Mouse (Mus musculus) Patski (cell line): Measurements from ENCODE around the gene Twnk. TPM values are rescaled to one million over a fixed set of nuclear protein-coding genes. Genes with fewer than 3 reads are reported as not detected.
A peak's percentile ranks its signal among the peaks of the same experiment; 100 is the strongest.

Experiments
- ATAC-seq: fragments of 100-300 bp; one replicate; pipeline ENCODE4 v1.8.0; 2021
- CTCF ChIA-PET: fragments of 350-600 bp; sonication (Branson Sonifier 250); formaldehyde crosslinking; loops from one replicate; lab custom pipeline; 2022; ENCODE audit warnings: inconsistent platforms; lab: Charles Lee
- POLR2A ChIA-PET: fragments of 350-600 bp; sonication (Branson Sonifier 250); formaldehyde crosslinking; loops from one replicate; lab custom pipeline; 2022; ENCODE audit warnings: antibody characterized with exemption, inconsistent platforms; lab: Charles Lee
- DNase-seq: peaks from one replicate; pipeline ENCODE4 v3.0.0-alpha.2; 2011; ENCODE audit warnings: low read depth, low spot score
- H3K27me3 ChIP-seq: fragments of 371-371 bp; one replicate; pipeline ENCODE4 v1.5.1; 2021
- CTCF ChIP-seq: fragments of 100-300 bp; IDR thresholded peaks from one replicate; pipeline ENCODE4 v1.5.1; 2021
- in situ Hi-C: fragments of 300-500 bp; cut with MboI; formaldehyde crosslinking; loops from 3 replicates; pipeline ENCODE4 v1.11.1; 2018; ENCODE audit warnings: low pct_unique_long_range_greater_than_20kb, mixed read lengths
- polyA plus RNA-seq: library from polyadenylated mRNA; unstranded; gene quantifications from one replicate; pipeline ENCODE4 v1.2.3, GENCODE M21; 2021

Twnk gene
- polyA plus RNA-seq, 1 experiment from 2014 or later: 27.8 TPM

- in situ Hi-C loops: no loop called here
- peak; percentile 24 for ATAC-seq
- DNase-seq: no peak
- no peak for TF ChIP-seq CTCF
- no peaks in the 10 kb centered on the region for H3K27me3 ChIP-seq
- POLR2A ChIA-PET: interaction anchor here (0.8 to 1.3 kb wide), 2 partner anchors 9 to 10 kb away, joined by 3 read pairs; no protein-coding TSS in a partner anchor
- CTCF ChIA-PET: interaction anchor here (1.4 to 1.5 kb wide), 2 partner anchors 19 to 46 kb away, joined by 4 to 5 read pairs; partner anchors contain the start of gene Twnk
Observed at GRCm38 (mm10) chr19:44985159-44985988, 20.1 kb upstream of the Twnk start.

DNA sequence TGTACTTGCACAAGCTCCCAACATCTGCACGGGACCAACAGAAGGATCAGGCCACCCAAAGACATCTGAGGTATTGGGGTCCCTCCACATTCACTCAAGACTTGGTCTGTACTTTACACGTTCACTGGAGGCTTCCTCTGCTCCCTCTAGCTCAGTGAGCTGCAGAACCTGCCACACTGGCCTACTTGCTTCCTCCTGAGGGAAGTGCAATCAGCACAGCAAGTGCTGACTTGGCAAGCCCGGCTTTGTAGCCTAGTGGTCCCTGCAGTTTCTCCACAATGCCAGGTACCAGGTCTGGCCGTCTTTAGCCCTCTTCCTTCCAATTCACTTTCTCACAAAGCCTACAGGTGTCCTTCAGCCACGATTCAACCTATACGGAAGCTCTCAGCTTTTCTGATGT, 18.5 kb upstream of the Twnk start:
- in situ Hi-C loops: no loop called here
- ATAC-seq: no peak
- no peak for DNase-seq
- ChIA-PET POLR2A (no interaction called here), CTCF (interaction anchor here (1.5 kb wide), 1 partner anchor 18 kb away, joined by 5 read pairs; the partner anchor contains the start of gene Twnk)
- no peaks in the 10 kb centered on the region for H3K27me3 ChIP-seq
- no peak for TF ChIP-seq CTCF

- in situ Hi-C loops: no loop called here
- ChIA-PET POLR2A (no interaction called here), CTCF (interaction anchor here (1.0 kb wide), 1 partner anchor 13 kb away, joined by 3 read pairs; no protein-coding TSS in a partner anchor)
- no peak for TF ChIP-seq CTCF
- ATAC-seq (no peak), DNase-seq (no peak)
- no peaks in the 10 kb centered on the region for H3K27me3 ChIP-seq
Observed at GRCm38 (mm10) chr19:44987851-44988250, 17.6 kb upstream of the Twnk start.

DNA sequence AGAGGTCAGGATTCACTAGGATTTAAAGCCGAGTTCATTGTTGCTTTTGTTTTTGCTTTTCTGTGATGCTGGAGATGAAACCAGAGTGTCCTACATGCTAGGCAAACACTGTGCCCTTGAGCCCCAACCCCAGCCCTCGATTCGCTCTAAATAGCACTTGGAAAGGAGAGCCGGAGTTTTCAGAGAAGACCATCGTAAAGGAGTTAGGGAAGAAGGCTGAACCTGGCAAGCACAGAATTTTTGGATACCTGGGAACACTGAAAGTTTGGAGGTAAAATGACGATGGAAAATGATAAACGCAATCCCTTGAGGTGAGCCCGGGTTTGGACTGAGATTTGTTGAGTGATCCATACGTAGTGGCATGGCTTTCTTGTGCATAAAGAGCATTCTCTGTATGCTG, 17.1 kb upstream of the Twnk start:
- DNase-seq: no peak
- no peak for ATAC-seq
- ChIA-PET POLR2A (no interaction called here), CTCF (interaction anchor here (1.0 to 1.2 kb wide), 2 partner anchors 9 to 12 kb away, joined by 3 read pairs; no protein-coding TSS in a partner anchor)
- in situ Hi-C loops: no loop called here
- no peaks in the 10 kb centered on the region for H3K27me3 ChIP-seq
- TF ChIP-seq CTCF: no peak

DNA sequence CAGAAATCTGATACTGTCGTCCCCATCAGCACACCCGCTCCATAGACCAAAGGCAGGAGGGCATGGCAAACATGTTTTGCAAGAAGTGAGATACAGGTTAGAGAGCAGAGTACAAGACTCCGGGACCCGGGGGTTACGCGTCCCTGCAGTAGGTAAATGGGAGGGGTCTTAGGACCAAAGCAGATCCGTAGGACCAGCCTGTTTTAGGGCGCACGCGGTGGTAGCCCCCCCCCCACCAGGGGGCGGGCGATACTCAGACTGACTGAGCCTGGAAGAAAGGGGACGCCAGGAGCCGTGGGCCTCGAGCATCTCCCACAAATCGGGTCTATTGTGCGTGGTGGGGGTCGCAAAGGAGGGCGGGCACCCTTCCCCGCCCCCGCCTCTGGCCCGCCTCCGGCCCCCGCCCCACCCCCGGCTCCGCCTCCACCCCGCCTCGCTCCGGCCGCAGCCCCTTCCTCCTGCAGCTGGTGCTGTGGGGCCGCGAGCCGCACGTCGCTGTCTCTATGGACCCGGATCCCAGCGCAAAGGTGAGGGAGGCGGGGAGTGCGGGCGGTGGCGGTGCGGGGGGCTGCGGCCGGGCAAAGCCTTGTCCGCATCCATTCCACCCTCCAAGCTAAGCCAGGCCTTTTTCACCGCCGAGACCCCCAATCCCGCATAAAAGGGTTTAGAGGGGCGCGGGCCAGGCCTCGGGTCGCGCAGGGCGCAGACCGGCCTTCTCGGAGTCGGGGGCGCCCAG, 16.5 kb upstream of the Twnk start, which contains the start of gene Sema4g:
Gene Sema4g (plus strand): TSS at position 271 of the 736 bp plus-strand sequence.
- no peak for TF ChIP-seq CTCF
- in situ Hi-C loops: no loop called here
- ATAC-seq (peak; percentile 8), DNase-seq (no peak)
- CTCF ChIA-PET: interaction anchor here (1.2 kb wide), 1 partner anchor 9 kb away, joined by 3 read pairs; no protein-coding TSS in a partner anchor
- H3K27me3 ChIP-seq: no peaks in the 10 kb centered on the region
- POLR2A ChIA-PET: interaction anchor here (1.4 kb wide), 1 partner anchor 12 kb away, joined by 3 read pairs; no protein-coding TSS in a partner anchor

DNA sequence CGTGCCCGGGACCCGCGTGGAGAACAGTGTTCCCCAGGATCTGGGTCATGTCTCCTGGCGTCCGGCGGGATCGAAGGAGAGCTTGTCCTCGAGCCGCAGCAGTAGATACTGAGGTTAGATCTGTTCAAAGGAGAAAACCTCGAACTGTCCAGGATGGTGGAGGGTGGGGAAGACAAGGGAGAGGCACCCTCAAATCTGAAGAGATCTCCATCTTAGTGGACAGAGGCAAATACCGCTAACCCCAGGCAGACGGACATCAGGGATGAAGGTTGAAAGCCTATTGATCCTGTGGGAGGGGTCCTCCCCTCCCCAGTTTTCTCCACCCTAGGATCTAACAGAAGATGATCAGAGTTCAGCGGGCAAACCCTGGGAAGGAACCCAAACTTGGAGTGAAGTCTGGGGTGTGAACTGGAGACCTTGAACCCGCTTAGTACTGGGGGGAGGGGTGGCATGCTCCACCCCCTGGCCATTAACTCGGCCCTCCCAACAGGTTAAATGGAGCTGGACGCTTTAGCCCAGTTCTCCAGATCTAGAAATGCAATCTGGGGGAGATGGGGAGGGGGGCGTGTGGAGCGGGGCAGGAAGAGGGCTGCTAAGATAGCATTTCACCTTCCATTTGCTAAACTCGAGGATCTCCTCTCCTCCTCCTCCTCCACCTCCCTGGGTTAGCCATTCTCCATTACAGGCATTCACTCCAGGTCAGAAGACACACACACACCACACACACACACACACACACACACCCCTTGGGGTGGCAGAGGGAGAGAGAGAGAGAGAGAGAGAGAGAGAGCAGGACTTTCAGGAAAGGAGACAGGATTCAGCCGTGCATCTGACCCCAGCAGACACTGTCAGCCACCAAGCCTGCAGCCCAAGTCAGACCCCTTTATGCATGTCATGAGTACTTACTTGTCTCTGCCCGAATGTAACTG, 15.6 kb upstream of the Twnk start:
- ChIA-PET POLR2A (interaction anchor here (0.6 to 1.4 kb wide), 2 partner anchors 10 to 11 kb away, joined by 3 read pairs; no protein-coding TSS in a partner anchor), CTCF (no interaction called here)
- DNase-seq: no peak

GRCm38 (mm10) chr19:44991031-44991430, 14.4 kb upstream of the Twnk start:
- DNase-seq: no peak
- no peak for ATAC-seq
- in situ Hi-C loops: no loop called here
- POLR2A ChIA-PET: no interaction called here
- CTCF ChIA-PET: no interaction called here
- TF ChIP-seq CTCF: no peak
- no peaks in the 10 kb centered on the region for H3K27me3 ChIP-seq

More for the DNA sequence above, 15.6 kb upstream of the Twnk start:
- no peak for TF ChIP-seq CTCF
- in situ Hi-C loops: no loop called here
- H3K27me3 ChIP-seq: no peaks in the 10 kb centered on the region
- no peak for ATAC-seq

- in situ Hi-C loops: no loop called here
- ChIA-PET CTCF (no interaction called here), POLR2A (no interaction called here)
- TF ChIP-seq CTCF: no peak
- DNase-seq (no peak), ATAC-seq (no peak)
- no peaks in the 10 kb centered on the region for H3K27me3 ChIP-seq
Observed at GRCm38 (mm10) chr19:44992246-44992645, 13.2 kb upstream of the Twnk start.

GRCm38 (mm10) chr19:44992712-44993111, 12.8 kb upstream of the Twnk start:
- no peaks in the 10 kb centered on the region for H3K27me3 ChIP-seq
- in situ Hi-C loops: no loop called here
- CTCF ChIA-PET: no interaction called here
- no peak for DNase-seq
- POLR2A ChIA-PET: no interaction called here
- ATAC-seq: no peak
- TF ChIP-seq CTCF: no peak

- TF ChIP-seq CTCF: no peak
- DNase-seq: no peak
Observed at GRCm38 (mm10) chr19:44997786-44998185, 7.7 kb upstream of the Twnk start.

More at GRCm38 (mm10) chr19:44997786-44998185, 7.7 kb upstream of the Twnk start:
- ChIA-PET POLR2A (no interaction called here), CTCF (interaction anchor here (1.1 kb wide), 1 partner anchor 8 kb away, joined by 3 read pairs; the partner anchor contains the start of gene Mrpl43)
- no peaks in the 10 kb centered on the region for H3K27me3 ChIP-seq
- ATAC-seq: no peak
- in situ Hi-C loops: no loop called here
